Mouse (Mus musculus) bone marrow, adult 2 months (tissue): ENCODE results near the gene G0s2. TPM values are rescaled to one million over a fixed set of nuclear protein-coding genes. Genes with fewer than 3 reads are reported as not detected.

Experiments used
- H3K27ac ChIP-seq: fragments of 200-500 bp; 2 replicates; pipeline ENCODE4 v1.5.1; 2012; ENCODE audit warnings: low read depth, mild to moderate bottlenecking, control low read depth, inconsistent platforms, low read length; ENCODE audit not compliant: control insufficient read depth, poor library complexity, insufficient read depth
- H3K4me1 ChIP-seq: fragments of 200-500 bp; 2 replicates; pipeline ENCODE4 v1.6.1; 2011; ENCODE audit warnings: low read length; ENCODE audit not compliant: control insufficient read depth, insufficient read depth
- H3K4me3 ChIP-seq: fragments of 200-500 bp; replicated peaks from 2 replicates; pipeline ENCODE3; 2011; ENCODE audit warnings: mild to moderate bottlenecking, low read depth, low read length, control low read depth; ENCODE audit not compliant: control insufficient read depth
- CTCF ChIP-seq: fragments of 200-500 bp; IDR thresholded peaks from 2 replicates; pipeline ENCODE4 v1.5.1; 2011; ENCODE audit warnings: low read length, control low read depth; ENCODE audit not compliant: control insufficient read depth, insufficient read depth
- POLR2A ChIP-seq: fragments of 200-500 bp; IDR thresholded peaks from 2 replicates; pipeline ENCODE4 v1.6.1; 2011; ENCODE audit warnings: low read depth, mild to moderate bottlenecking, control low read depth, low read length, borderline replicate concordance; ENCODE audit not compliant: control insufficient read depth
- WGBS: fragments of 180-500 bp; shearing (Covaris S2); methylation state at CpG from one replicate; pipeline ENCODE4 v1.1.7; 2018; 5-methylcytosine and 5-hydroxymethylcytosine counted together
- polyA plus RNA-seq: library from polyadenylated mRNA; stranded (reverse); fragments of >200 nt; gene quantifications from 2 replicates; pipeline ENCODE4 v1.2.4, GENCODE M21; 2011; ENCODE audit warnings: low replicate concordance; ENCODE audit not compliant: missing spikeins, insufficient read depth, insufficient read length

Gene G0s2
- 9.5 and 23.6 TPM in 2 replicates for polyA plus RNA-seq

DNA sequence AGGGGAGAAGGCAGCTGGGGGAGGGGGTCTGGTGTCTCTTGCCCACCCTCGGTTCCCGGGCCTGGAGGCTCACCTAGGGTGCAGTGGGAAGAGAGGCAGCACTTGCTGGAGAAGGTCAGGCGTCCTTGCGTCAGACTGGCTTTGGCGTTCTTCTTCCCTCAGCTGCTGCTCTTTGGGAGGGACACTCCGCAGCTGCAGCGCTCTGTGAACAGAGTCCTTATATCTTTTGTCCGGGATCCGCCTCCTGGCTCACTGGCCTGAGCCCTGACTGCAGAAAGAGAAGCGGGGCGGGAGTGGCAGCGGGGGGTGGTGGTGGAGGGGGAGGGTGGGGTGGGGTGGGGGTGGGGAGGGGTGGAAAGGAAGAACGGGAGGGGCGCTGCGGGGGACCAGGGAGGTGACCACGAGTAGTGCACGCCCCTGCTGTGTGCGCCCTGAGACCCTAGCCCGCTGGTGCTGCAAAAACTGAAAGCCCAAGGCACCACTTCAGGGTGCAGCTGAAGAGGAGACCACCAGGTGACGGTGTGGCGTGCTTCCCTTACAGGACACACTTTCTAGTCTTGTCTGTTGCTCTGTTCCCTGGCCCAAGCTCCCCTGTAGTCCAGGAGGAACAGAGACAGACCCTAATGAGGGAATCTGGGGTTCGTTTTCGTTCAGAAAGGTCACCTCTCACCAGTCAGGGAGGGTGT, at the start of gene G0s2:
Gene G0s2, minus strand, starts transcription at position 302 of the 686 bp plus-strand sequence.
- Histone ChIP-seq H3K4me1 (peaks cover 5% of the 10 kb centered on the region; the same call in 1 of the 2 replicates), H3K27ac (peak within 1 kb of the TSS; percentile 91), H3K4me3 (peak within 1 kb of the TSS; percentile 75)
- 5% methylated on average over 22 of the region's 23 CpGs for WGBS
- TF ChIP-seq CTCF = peak; percentile 62
- peak; percentile 51; the same call in 1 of the 2 replicates for TF ChIP-seq POLR2A

DNA sequence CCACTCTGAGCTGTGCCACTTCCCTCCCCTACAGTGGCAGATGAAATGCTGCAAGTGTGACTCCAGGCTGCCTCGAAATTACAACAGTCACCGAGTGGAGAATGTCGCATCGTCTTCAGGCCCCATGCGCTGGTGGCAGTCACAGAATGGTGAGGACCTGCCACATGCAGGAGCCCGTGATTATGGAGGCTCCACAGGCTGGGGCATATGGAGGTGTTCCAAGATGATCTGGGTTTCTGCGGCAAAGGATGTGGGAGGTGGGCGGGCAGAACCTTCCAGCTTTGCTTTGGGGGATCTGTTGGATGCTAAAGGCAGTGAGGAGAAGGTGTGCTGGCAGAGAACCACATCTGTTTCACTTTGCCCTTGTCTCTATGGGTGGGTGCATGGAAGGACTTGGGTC, 47.4 kb upstream of the G0s2 start:
- Histone ChIP-seq H3K4me3 (no peak overlapping the region), H3K4me1 (no peaks in the 10 kb centered on the region), H3K27ac (no peak overlapping the region)
- WGBS = 77% methylated on average over 8 of the region's 8 CpGs
- no peak for TF ChIP-seq CTCF
- no peak for TF ChIP-seq POLR2A

- H3K4me1 ChIP-seq = no peaks in the 10 kb centered on the region
- no peak overlapping the region for H3K4me3 ChIP-seq
- WGBS = 64% methylated on average over 3 of the region's 3 CpGs
- H3K27ac ChIP-seq = no peak overlapping the region
- TF ChIP-seq POLR2A (no peak), CTCF (no peak)
These were observed 46.7 kb upstream of the G0s2 start for GRCm38 (mm10) chr1:193319721-193320120.

DNA sequence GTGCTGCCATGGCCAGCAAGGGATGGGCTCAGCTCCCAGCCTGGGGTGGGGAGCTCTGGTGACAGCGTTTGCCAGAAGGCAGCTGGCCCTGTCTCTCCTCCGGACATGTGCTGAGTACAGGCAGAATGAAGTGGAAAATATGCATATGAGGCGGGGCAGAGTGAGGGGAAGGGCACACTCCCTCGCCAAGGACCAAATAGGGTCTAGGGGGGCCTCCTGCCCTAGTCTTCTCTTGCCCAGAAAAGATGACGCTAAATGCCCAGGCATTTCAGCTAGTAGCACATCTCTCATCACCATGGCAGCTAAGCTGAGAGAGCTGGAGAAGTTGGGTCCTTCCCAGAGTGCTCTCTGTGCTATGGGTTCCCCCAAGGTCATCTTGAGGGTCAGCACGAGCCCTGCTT, 44.1 kb upstream of the G0s2 start:
- Histone ChIP-seq H3K4me1 (no peaks in the 10 kb centered on the region), H3K4me3 (no peak overlapping the region), H3K27ac (no peak overlapping the region)
- TF ChIP-seq CTCF (no peak), POLR2A (no peak)
- 68% methylated on average over 6 of the region's 6 CpGs for WGBS

- TF ChIP-seq POLR2A = no peak
- no peak for TF ChIP-seq CTCF
- no peak overlapping the region for H3K4me3 ChIP-seq
- no peak overlapping the region for H3K27ac ChIP-seq
- 77% methylated on average over 9 of the region's 9 CpGs for WGBS
- no peaks in the 10 kb centered on the region; the same call in 1 of the 2 replicates for H3K4me1 ChIP-seq
These were observed 43.3 kb upstream of the G0s2 start for GRCm38 (mm10) chr1:193316358-193316750.

DNA sequence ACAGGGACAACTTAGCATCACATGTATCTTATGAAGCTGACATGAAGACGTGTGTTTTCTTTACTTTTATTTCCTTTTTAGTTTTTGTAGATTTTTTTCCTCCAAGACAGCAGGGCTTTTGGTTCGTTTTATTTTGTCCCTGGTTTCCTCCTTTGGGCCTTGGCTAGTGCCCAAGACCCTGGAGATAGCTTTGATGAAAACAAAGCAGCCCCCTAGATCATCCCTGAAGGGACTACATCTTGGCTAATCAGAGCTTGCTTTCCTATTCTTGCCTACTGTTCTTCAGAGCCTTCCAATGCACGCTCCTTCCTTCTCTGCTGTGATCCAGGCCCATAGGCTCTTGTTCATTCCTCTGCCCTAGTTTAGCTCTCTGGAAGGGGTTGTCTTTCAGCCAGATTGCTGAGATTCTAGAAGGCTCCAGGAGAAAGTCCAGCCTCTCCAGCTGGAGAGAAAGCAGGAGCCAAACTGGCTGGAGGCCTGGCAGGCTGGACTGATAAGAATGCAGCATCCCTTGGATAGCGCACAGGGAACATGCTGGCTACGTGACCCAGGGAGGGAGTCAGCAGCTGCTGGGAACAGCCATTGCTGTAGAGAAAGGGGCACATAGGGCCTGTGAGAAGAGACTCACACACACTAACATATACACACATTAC, 42.8 kb upstream of the G0s2 start:
- WGBS = 66% methylated on average over 5 of the region's 5 CpGs
- H3K27ac ChIP-seq = no peak overlapping the region
- no peak overlapping the region for H3K4me3 ChIP-seq
- no peak for TF ChIP-seq POLR2A
- no peak for TF ChIP-seq CTCF
- no peaks in the 10 kb centered on the region; the same call in 1 of the 2 replicates for H3K4me1 ChIP-seq

DNA sequence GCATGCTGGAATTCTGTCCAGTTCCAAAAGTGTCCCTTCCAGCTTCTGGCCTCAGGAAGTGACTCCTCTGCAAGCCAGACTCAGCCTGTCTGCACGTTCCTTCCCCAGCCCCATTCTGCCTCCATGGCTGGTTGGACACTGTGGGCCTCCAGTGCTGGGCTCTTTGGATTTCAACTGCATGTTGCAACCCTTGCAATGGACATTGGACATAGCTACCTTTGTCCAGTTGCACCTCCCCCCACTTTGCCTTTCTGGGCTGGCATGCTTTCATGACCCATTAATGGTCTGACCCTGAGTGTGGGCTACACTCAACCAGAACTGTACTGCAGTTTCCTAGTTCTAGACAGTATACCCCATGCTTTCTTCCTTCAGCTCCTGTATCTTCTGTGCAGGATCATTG, 38.6 kb upstream of the G0s2 start:
- Histone ChIP-seq H3K27ac (no peak overlapping the region), H3K4me3 (no peak overlapping the region), H3K4me1 (peaks cover 2% of the 10 kb centered on the region; the same call in 1 of the 2 replicates)
- WGBS = 76% methylated on average over 1 of the region's 1 CpGs
- no peak for TF ChIP-seq CTCF
- no peak for TF ChIP-seq POLR2A

DNA sequence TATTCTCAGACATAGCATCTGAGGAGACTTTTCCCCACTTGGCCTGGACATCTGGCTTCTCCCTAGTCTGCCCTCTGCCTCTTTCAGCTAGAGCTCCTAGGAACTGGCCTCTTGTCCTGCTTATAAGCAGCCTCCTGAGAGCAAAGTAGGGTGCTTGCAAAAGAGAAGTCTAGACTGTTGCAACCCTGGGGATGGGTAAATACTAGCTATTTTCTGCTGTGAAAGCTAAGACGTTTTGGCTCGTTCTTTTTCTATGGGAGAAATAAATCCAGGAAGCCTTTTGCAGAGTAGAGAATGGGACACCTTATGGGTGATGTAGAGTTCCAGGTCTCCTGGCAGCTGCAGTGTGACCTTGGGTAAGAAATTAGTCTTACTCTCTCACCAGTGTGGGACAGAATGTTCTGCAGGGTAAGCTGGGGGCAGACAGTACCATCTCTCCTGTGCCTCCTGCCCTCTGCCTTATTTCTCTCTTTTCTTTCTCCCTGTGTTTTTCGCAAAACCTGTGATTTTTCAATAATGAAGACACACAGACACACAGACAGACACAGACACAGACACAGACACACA, 37.6 kb upstream of the G0s2 start:
- TF ChIP-seq POLR2A (no peak), CTCF (no peak)
- Histone ChIP-seq H3K4me1 (peaks cover 2% of the 10 kb centered on the region; the same call in 1 of the 2 replicates), H3K27ac (no peak overlapping the region; the same call in 1 of the 2 replicates), H3K4me3 (no peak overlapping the region)
- 48% methylated on average over 3 of the region's 3 CpGs for WGBS
